Mouse (Mus musculus) right cerebral cortex, postnatal 36 days (tissue): Measurements from ENCODE around the gene Pakap.

Source experiments
- DNase-seq, 2 experiments: peaks; one replicate each; pipeline ENCODE4 v3.0.0; 2022; ENCODE audit warnings: low spot score in 2 of 2, mixed read lengths in 1 of 2

Pakap gene

GRCm38 (mm10) chr4:57914193-57915190, 346.5 kb downstream of the Pakap start:
- no peak for DNase-seq

GRCm38 (mm10) chr4:57915216-57915965, 347.4 kb downstream of the Pakap start:
- peak in 1 of 2 experiments; percentile 27 for DNase-seq

- DNase-seq, result no peak
Measured at GRCm38 (mm10) chr4:57916201-57916661, 348.3 kb downstream of the Pakap start, which contains the start of gene D630039A03Rik. TSS of gene D630039A03Rik (minus strand) at chr4:57916297.

GRCm38 (mm10) chr4:57916711-57917110, 348.7 kb downstream of the Pakap start:
- DNase-seq, result no peak

- DNase-seq, result no peak
Measured at GRCm38 (mm10) chr4:57919494-57920423, 351.8 kb downstream of the Pakap start.

- no peak for DNase-seq
Measured at GRCm38 (mm10) chr4:57920522-57920921, 352.5 kb downstream of the Pakap start.

- DNase-seq, result no peak
Measured at GRCm38 (mm10) chr4:57922171-57922570, 354.2 kb downstream of the Pakap start.

- DNase-seq, result no peak
Measured at GRCm38 (mm10) chr4:57924556-57925071, 356.6 kb downstream of the Pakap start.

- DNase-seq, result no peak
Measured at GRCm38 (mm10) chr4:57927464-57928205, 359.7 kb downstream of the Pakap start.

GRCm38 (mm10) chr4:57930559-57931170, 362.7 kb downstream of the Pakap start:
- DNase-seq, result no peak

GRCm38 (mm10) chr4:57934181-57934580, 366.2 kb downstream of the Pakap start:
- DNase-seq, result no peak

- no peak for DNase-seq
Measured at GRCm38 (mm10) chr4:57937292-57937691, 369.3 kb downstream of the Pakap start.

- DNase-seq, result no peak
Measured at GRCm38 (mm10) chr4:57940631-57941030, 372.7 kb downstream of the Pakap start.

GRCm38 (mm10) chr4:57942892-57943291, 374.9 kb downstream of the Pakap start:
- no peak for DNase-seq
